Comparison of ENCODE assay signal across 10 mouse cellular contexts in the genomic region with DNA sequence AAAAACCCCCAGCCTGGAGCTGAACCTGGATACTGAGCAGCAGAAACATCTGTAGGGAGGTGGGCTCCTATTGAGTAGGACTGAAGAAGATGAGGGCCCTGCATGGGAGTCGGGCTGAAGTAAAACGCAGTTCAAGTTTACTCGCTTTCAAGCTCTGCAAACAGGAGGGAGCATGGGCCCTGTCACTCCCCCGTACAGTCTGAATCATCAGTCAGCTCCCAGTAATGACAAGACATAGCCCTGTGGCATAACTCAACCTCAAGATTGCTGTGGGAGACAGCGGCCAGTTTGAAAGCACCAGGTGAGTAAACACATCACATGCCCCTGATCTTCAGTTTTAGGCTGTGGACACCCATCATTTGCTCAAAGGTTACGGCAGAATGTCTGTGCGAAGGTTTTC.
DNase-seq lines count a peak whose midpoint lies in the region; ATAC-seq and TF ChIP-seq lines count a peak whose summit lies in the region.
"Had no signal": no experiment of that assay in that cellular context is flagged by ENCODE, and none has a peak within 500 bp of the region (broad histone marks: within the 10 kb centered on the region; RNA-seq: fewer than 3 reads in every experiment).

No protein-coding gene starts in this region.

- no peak for TF ChIP-seq CTCF in intestine, postnatal 0 days (IDR thresholded peaks at IDR 0.05; ENCODE audit: low read depth)
- TF ChIP-seq CTCF in forebrain, postnatal 0 days (IDR thresholded peaks at IDR 0.05; ENCODE audit: low read depth): no peak

- no peaks in the 10 kb centered on the region for H3K36me3 ChIP-seq in intestine, embryonic 14.5 days (ENCODE audit: control insufficient read depth, insufficient read depth, low read length)
- no peaks in the 10 kb centered on the region for H3K36me3 ChIP-seq in intestine, postnatal 0 days (ENCODE audit: control insufficient read depth, insufficient read depth)
- H3K36me3 ChIP-seq in forebrain, postnatal 0 days (ENCODE audit: insufficient read depth): no peaks in the 10 kb centered on the region
- H3K36me3 ChIP-seq in midbrain, embryonic 14.5 days (ENCODE audit: control insufficient read depth, insufficient read depth, low read length): no peaks in the 10 kb centered on the region

- H3K4me1 ChIP-seq in intestine, embryonic 14.5 days (replicated peaks; ENCODE audit: control insufficient read depth, insufficient read depth, low read length): peaks cover 34% of the 10 kb centered on the region
- peaks cover 9% of the 10 kb centered on the region; the same call in 1 of the 2 replicates for H3K4me1 ChIP-seq in intestine, postnatal 0 days (replicated peaks; ENCODE audit: control insufficient read depth, insufficient read depth, low read length)
- H3K4me1 ChIP-seq in forebrain, postnatal 0 days (ENCODE audit: insufficient read depth): peaks cover 23% of the 10 kb centered on the region
- H3K4me1 ChIP-seq in midbrain, embryonic 14.5 days (ENCODE audit: control insufficient read depth, insufficient read depth, low read length): peaks cover 44% of the 10 kb centered on the region

- H3K9me3 ChIP-seq in intestine, embryonic 14.5 days (ENCODE audit: control insufficient read depth, low read length): no peaks in the 10 kb centered on the region
- H3K9me3 ChIP-seq in intestine, postnatal 0 days (ENCODE audit: control insufficient read depth): no peaks in the 10 kb centered on the region
- no peaks in the 10 kb centered on the region for H3K9me3 ChIP-seq in forebrain, postnatal 0 days (ENCODE audit: low read length)
- H3K9me3 ChIP-seq in midbrain, embryonic 14.5 days (ENCODE audit: control insufficient read depth, low read length): no peaks in the 10 kb centered on the region

- no peak overlapping the region for H3K4me2 ChIP-seq in intestine, embryonic 14.5 days (ENCODE audit: low read length)
- H3K4me2 ChIP-seq in intestine, postnatal 0 days (replicated peaks; ENCODE audit: low read depth): no peak overlapping the region; the same call in 1 of the 2 replicates
- no peak overlapping the region for H3K4me2 ChIP-seq in forebrain, postnatal 0 days (ENCODE audit: low read depth)
- no peak overlapping the region for H3K4me2 ChIP-seq in midbrain, embryonic 14.5 days (ENCODE audit: low read length)

- no peak overlapping the region for H3K4me3 ChIP-seq in intestine, embryonic 14.5 days (ENCODE audit: low read depth, low read length)
- H3K4me3 ChIP-seq in intestine, postnatal 0 days (ENCODE audit: low read depth, low read length): no peak overlapping the region
- H3K4me3 ChIP-seq in forebrain, postnatal 0 days (ENCODE audit: low read depth, low read length): no peak overlapping the region
- H3K4me3 ChIP-seq in midbrain, embryonic 14.5 days (replicated peaks; ENCODE audit: low read depth, low read length): no peak overlapping the region

- H3K27ac ChIP-seq in intestine, embryonic 14.5 days (ENCODE audit: low read depth): peak overlapping the region; percentile 43; the same call in 1 of the 2 replicates
- H3K27ac ChIP-seq in intestine, postnatal 0 days (ENCODE audit: low read depth, low read length): no peak overlapping the region
- peak overlapping the region; percentile 59; the same call in 1 of the 2 replicates for H3K27ac ChIP-seq in forebrain, postnatal 0 days (ENCODE audit: low read depth, low read length)
- peak overlapping the region; percentile 95 for H3K27ac ChIP-seq in midbrain, embryonic 14.5 days (replicated peaks; ENCODE audit: low read depth, low read length)
- H3K27ac ChIP-seq: macrophage had no signal

- no peak overlapping the region for H3K9ac ChIP-seq in intestine, embryonic 14.5 days (ENCODE audit: low read length)
- H3K9ac ChIP-seq in intestine, postnatal 0 days (ENCODE audit: low read depth, low read length): no peak overlapping the region
- H3K9ac ChIP-seq in forebrain, postnatal 0 days: no peak overlapping the region
- peak overlapping the region; percentile 21; the same call in 1 of the 2 replicates for H3K9ac ChIP-seq in midbrain, embryonic 14.5 days (replicated peaks; ENCODE audit: low read length)

- 43% methylated on average over 7 of the region's 7 CpGs for WGBS in intestine, embryonic 14.5 days
- 41% methylated on average over 7 of the region's 7 CpGs for WGBS in intestine, postnatal 0 days
- whole genome bisulfite sequencing in forebrain, postnatal 0 days: 78% methylated on average over 7 of the region's 7 CpGs
- WGBS in midbrain, embryonic 14.5 days: 65% methylated on average over 7 of the region's 7 CpGs

- no peak for DNase-seq in intestine, embryonic 14.5 days (ENCODE audit: low spot score)
- peak; percentile 30 for DNase-seq in adrenal gland, postnatal 14 days
- DNase-seq in forebrain, postnatal 0 days: no peak
- no peak for DNase-seq in midbrain, embryonic 14.5 days
- no peak for DNase-seq in ovary, postnatal 14 days (ENCODE audit: low spot score)
- DNase-seq in adipocyte (ENCODE audit: low spot score): no peak
- DNase-seq in urinary bladder, postnatal 14 days (ENCODE audit: low spot score): no peak
- DNase-seq: thymus, adult 18-20 months had no signal

- no peak for ATAC-seq in intestine, embryonic 14.5 days (replicated peaks; ENCODE audit: low FRiP score, low TSS enrichment, low read depth)
- no peak for ATAC-seq in intestine, postnatal 0 days
- no peak for ATAC-seq in forebrain, postnatal 0 days
- no peak for ATAC-seq in midbrain, embryonic 14.5 days (ENCODE audit: low FRiP score, low TSS enrichment)

- H3K27me3 ChIP-seq in intestine, embryonic 14.5 days (replicated peaks; ENCODE audit: control insufficient read depth, insufficient read depth, low read length): no peaks in the 10 kb centered on the region
- H3K27me3 ChIP-seq in intestine, postnatal 0 days (replicated peaks; ENCODE audit: control insufficient read depth, insufficient read depth, low read length): no peaks in the 10 kb centered on the region
- no peaks in the 10 kb centered on the region for H3K27me3 ChIP-seq in forebrain, postnatal 0 days (ENCODE audit: insufficient read depth, low read length)
- no peaks in the 10 kb centered on the region for H3K27me3 ChIP-seq in midbrain, embryonic 14.5 days (ENCODE audit: control insufficient read depth, insufficient read depth, low read length)
